Mouse (Mus musculus) testis, adult 2 months (tissue): Measurements from ENCODE around the gene Rasa2.

Experiments
- CTCF ChIP-seq: fragments of 200-500 bp; IDR thresholded peaks from 2 replicates; pipeline ENCODE4 v1.5.1; 2012; ENCODE audit warnings: low read depth, mild to moderate bottlenecking, inconsistent platforms, low read length, moderate library complexity; ENCODE audit not compliant: control insufficient read depth, insufficient read depth, insufficient replicate concordance
- POLR2A ChIP-seq: fragments of 200-500 bp; IDR thresholded peaks from 2 replicates; pipeline ENCODE4 v1.6.1; 2012; ENCODE audit warnings: low read depth, mild to moderate bottlenecking, inconsistent platforms, low read length, moderate library complexity; ENCODE audit not compliant: control insufficient read depth

DNA sequence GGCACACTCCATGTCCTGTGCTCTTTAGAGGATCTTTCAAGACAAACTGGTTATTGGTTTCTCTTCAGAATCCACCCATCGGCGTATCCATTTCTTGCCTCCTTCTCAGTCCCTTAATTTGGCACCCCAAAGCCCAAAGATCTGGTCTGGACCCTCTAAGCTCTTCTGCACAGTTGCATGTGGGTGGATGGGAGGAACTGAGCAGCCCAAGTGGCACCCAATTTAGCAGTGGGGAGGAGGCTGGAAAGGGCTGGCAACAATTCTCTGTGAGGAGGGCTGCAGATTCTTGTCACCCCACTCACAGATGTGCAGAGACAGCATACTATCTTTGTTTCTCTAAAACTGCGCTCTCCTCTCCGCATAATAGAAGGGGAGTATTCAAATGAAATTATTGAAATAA lies 17.9 kb upstream of the Rasa2 start:
- TF ChIP-seq POLR2A: no peak
- TF ChIP-seq CTCF: no peak
